Mouse (Mus musculus): ENCODE results near the gene 9330159F19Rik.

The 9330159F19Rik gene

GRCm38 (mm10) chr10:29211453-29211852 lies at the start of gene 9330159F19Rik:
Gene 9330159F19Rik (plus strand): TSS chr10:29211606.
- no peak for DNase-seq (ENCODE audit: low spot score in 2 of 2)

GRCm38 (mm10) chr10:29161664-29162063 lies 49.7 kb upstream of the 9330159F19Rik start:
- DNase-seq (ENCODE audit: low spot score in 2 of 2): no peak

DNA sequence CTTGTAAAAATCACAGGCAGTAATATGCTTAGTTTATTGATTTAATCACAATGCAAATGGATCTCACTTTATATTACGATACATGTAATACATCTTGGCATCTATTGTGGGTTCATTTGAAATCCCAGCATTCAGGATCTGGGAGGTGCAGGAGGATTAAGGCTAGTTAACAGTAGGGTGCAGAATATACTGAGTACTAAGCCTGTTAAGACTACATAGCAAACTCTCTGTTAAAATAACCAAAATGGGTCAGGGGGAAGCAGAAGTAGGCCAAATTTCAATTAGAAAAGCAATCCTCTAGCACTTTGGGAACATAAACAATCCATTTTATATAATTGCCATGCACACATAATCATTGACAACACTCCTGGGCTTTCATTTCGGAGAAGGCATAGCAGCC lies 37.6 kb upstream of the 9330159F19Rik start:
- no peak for DNase-seq (ENCODE audit: low spot score in 2 of 2)

DNA sequence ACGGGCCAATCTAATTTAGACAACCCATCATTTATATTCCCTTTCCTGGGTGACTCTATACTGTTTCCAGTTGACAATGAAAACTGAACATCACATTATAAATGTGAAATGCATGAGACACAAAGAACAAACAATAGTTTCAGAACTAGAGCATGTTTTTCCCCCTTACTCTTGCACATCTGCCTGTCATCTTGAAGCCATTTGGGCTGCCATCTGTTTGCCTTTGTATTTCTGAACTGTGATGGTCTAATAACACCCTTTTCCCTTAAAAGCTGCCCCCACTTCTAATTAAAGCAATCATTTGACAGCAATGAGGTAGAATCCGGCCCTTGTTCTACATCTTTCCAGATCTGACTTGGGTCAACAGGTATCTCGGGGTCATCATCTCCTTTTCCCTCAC lies 35.8 kb upstream of the 9330159F19Rik start:
- DNase-seq (ENCODE audit: low spot score in 2 of 2): no peak

GRCm38 (mm10) chr10:29176881-29177280 lies 34.5 kb upstream of the 9330159F19Rik start:
- no peak for DNase-seq (ENCODE audit: low spot score in 2 of 2)

- DNase-seq (ENCODE audit: low spot score in 2 of 2): no peak
These were observed 33.4 kb upstream of the 9330159F19Rik start for GRCm38 (mm10) chr10:29178003-29178402.

GRCm38 (mm10) chr10:29180210-29180609 lies 31.2 kb upstream of the 9330159F19Rik start:
- DNase-seq (ENCODE audit: low spot score in 2 of 2): no peak

GRCm38 (mm10) chr10:29181046-29181445 lies 30.4 kb upstream of the 9330159F19Rik start:
- DNase-seq (ENCODE audit: low spot score in 2 of 2): no peak

- DNase-seq (ENCODE audit: low spot score in 2 of 2): no peak
These were observed 17.6 kb upstream of the 9330159F19Rik start for GRCm38 (mm10) chr10:29193769-29194168.

DNA sequence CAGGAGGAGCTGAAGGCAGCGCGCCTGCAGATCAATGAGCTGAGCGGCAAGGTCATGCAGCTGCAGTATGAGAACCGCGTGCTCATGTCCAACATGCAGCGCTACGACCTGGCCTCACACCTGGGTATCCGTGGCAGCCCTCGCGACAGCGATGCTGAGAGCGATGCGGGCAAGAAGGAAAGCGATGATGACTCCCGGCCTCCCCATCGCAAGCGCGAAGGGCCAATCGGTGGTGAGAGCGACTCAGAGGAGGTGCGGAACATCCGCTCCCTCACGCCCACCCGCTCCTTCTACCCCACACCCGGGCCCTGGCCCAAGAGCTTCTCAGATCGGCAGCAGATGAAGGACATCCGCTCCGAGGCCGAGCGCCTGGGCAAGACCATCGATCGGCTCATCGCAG lies 14.6 kb upstream of the 9330159F19Rik start:
- peak; percentile 12 to 63 for DNase-seq (ENCODE audit: low spot score in 2 of 2)

DNA sequence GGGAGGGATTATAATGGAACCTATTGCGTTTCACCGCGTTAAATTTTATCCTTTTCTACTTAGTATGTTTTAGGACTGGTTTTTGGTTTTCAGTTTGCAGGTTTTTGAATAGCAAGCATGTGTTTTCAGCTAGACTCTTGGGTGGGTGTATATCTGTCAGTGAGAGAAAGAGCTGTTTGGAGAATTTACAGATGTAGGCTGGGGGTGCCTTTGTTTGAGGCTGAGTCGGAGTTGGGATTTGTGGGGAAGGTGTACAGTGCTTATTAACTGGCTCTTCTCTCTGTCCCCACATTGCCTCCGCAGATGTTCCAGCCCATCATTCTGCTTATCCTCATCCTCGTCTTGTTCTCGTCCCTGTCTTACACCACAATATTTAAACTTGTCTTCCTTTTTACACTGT lies 12.8 kb upstream of the 9330159F19Rik start, which contains the start of gene Gm49353:
TSS of gene Gm49353 (plus strand) at position 313 of the 400 bp plus-strand sequence.
- DNase-seq (ENCODE audit: low spot score in 2 of 2): no peak

- no peak for DNase-seq (ENCODE audit: low spot score in 2 of 2)
These were observed 11.6 kb upstream of the 9330159F19Rik start for GRCm38 (mm10) chr10:29199835-29200234.

DNA sequence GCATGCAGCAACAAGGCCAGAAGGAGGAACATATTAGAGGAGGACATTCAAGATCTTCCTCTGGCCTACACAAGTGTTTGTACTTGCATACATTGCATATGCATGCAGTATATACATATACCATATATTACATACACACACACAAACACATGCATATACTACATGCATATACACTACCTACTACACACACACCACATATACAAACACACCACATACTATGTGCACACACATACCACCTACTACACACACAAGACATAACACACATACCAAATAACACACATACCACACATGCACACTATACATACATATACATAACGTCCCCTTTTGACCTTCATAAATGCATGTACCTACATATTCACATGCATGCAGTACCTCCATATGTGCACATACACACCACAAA lies 10.8 kb upstream of the 9330159F19Rik start:
- DNase-seq (ENCODE audit: low spot score in 2 of 2): no peak

GRCm38 (mm10) chr10:29206730-29207129 lies 4.7 kb upstream of the 9330159F19Rik start:
- DNase-seq (ENCODE audit: low spot score in 2 of 2): no peak

DNA sequence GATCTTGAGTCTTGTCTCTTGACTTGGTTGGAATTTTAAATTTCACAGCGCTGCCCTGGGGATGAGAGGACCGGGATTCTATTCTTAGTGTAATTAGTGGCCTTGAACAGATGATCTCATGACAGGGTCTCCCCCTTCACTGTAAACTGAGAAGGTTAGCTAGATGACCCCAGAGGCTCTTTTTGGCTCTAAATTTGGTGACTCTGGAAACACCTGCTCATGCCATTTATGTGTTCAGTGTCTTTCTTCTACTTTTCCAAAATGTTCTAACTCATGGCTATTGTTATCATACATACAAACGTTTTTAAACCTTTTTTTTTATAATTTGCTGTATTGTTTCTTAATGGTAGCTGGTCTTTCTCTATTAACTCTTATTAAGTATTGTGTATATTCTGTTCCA lies 2.7 kb upstream of the 9330159F19Rik start:
- no peak for DNase-seq (ENCODE audit: low spot score in 2 of 2)

DNA sequence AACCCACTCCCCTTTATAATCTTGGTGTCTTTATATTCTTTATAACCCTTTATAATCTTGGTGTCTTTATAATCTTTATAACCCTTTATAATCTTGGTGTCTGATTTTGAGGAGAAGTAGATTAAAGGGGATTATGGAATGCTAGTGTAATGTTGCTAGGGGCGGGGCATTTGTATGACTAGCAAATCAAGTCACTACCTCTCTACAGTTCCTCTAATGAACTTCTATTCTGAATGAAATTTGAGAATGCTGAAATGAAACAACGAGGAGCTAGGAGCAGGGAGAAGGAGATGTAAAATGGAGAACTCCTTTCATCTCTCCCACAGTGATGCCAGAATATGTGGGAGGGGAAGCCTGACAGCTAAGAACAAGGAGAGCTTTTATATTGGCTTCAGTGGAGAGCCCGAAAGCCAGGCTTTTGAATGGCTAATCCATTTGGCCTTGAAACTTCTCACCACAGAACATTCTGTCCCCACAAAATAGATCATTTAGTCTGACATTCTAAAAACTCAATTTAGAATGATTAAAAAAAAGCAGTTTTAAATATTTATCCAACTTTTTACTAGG lies 2.2 kb downstream of the 9330159F19Rik start:
- no peak for DNase-seq (ENCODE audit: low spot score in 2 of 2)

GRCm38 (mm10) chr10:29216957-29217356 lies 5.6 kb downstream of the 9330159F19Rik start:
- DNase-seq (ENCODE audit: low spot score in 2 of 2): no peak

DNA sequence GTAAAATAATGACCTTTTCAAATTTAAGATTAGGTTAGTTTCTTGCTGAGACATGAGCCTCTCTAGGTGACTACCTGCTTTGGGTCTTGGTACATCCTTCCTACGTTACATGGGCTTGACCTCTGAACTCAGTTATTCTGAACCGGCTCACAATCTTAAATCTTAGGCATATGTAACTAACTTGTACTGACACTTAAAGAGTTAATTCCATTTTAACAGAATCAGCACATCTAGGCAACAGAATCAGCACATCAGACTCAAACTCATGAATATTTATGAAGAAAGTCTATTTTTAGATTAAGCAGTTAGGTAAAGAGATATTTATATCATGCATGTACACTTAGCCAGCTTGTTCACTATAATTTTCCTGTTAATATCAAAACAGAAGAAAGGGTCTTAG lies 6.0 kb downstream of the 9330159F19Rik start:
- no peak for DNase-seq (ENCODE audit: low spot score in 2 of 2)

DNA sequence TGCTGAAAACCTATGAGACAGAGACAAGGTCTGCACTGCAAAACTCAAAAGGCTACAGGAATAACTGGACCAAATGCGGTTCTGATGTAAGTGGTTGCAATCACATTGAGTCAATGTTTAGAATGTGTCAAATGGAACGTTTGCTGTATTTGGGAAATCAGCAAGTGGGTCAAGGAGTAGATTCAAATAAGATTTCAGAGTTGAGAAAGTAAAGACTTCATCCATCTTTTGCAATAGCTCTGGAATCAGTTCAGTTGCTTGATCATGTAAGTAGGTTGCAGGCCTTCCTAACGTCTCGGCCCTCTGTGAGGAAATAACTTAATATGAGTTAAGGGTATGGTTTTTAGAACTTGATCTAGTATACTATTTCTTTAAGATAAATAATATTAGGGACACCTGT lies 13.9 kb downstream of the 9330159F19Rik start:
- DNase-seq (ENCODE audit: low spot score in 2 of 2): no peak

DNA sequence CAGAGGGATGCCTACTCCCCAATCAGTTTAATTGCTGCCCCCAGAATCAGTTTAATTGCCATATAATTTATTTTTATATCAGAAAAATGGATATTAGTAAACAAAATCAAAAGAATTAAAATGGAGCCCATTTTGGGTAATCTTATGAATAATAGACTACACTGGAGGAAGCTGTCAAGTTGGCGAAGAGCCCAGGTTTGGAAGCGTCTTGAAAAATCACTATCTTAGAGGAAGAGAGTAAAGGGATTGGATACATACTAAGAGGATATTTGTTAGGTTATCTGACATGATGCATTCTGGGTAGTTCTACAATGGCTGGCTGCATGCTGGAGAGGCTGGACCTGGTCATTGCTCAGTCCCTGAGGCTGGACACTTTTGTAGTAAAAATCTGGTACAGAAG lies 19.8 kb downstream of the 9330159F19Rik start:
- no peak for DNase-seq (ENCODE audit: low spot score in 2 of 2)

Measured in spleen, postnatal 4 days (tissue).